Mouse (Mus musculus) liver, embryonic 14.5 days (tissue): ENCODE measurements around the gene Fads6. TPM values are rescaled to one million over a fixed set of nuclear protein-coding genes. Genes with fewer than 3 reads are reported as not detected.

Experiments
- ATAC-seq: fragments of 200-750 bp; cut with Nextera tagmentation; 2 replicates; pipeline ENCODE4 v1.8.0; 2017; ENCODE audit warnings: moderate number of reproducible peaks, mild to moderate bottlenecking, moderate library complexity; ENCODE audit not compliant: insufficient read depth
- DNase-seq, 3 experiments: peaks; one replicate each; pipeline ENCODE4 v3.0.0-alpha.2; 2012 to 2013; ENCODE audit warnings: low read depth in 3 of 3, low spot score in 3 of 3
- H3K27ac ChIP-seq: fragments of 300-500 bp; sonication (generic); 2 replicates; pipeline ENCODE4 v1.5.1; 2014; ENCODE audit warnings: moderate library complexity, mild to moderate bottlenecking, control low read depth, inconsistent platforms
- H3K27me3 ChIP-seq: fragments of 300-500 bp; sonication (generic); 2 replicates; pipeline ENCODE4 v1.6.1; 2014; ENCODE audit warnings: mild to moderate bottlenecking, low read length, moderate library complexity; ENCODE audit not compliant: control insufficient read depth, insufficient read depth
- H3K36me3 ChIP-seq: fragments of 300-500 bp; sonication (generic); replicated peaks from 2 replicates; pipeline ENCODE4 v1.6.1; 2014; ENCODE audit warnings: low read depth; ENCODE audit not compliant: control insufficient read depth, insufficient read depth
- H3K4me1 ChIP-seq, 2 experiments: fragments of 200-500 bp in 1 of 2; fragments of 300-500 bp in 1 of 2; sonication (generic) in 1 of 2; replicated peaks; 2 replicates each; pipeline ENCODE4 v1.6.1; 2012 to 2014; ENCODE audit warnings: antibody characterized with exemption in 1 of 2, inconsistent platforms in 1 of 2, low read length in 1 of 2; ENCODE audit not compliant: control insufficient read depth in 2 of 2, insufficient read depth in 2 of 2
- H3K4me2 ChIP-seq: fragments of 300-500 bp; sonication (generic); 2 replicates; pipeline ENCODE4 v1.6.1; 2014; ENCODE audit warnings: low read depth, mild to moderate bottlenecking, control low read depth, moderate library complexity
- H3K4me3 ChIP-seq, 2 experiments: fragments of 200-500 bp in 1 of 2; fragments of 300-500 bp in 1 of 2; sonication (generic) in 1 of 2; 2 replicates each; pipeline ENCODE4 v1.5.1; 2012 to 2014; ENCODE audit warnings: low read depth in 2 of 2, low read length in 2 of 2, mild to moderate bottlenecking in 2 of 2, control low read depth in 1 of 2, inconsistent platforms in 1 of 2, moderate library complexity in 1 of 2; ENCODE audit not compliant: insufficient read depth in 1 of 2
- H3K9ac ChIP-seq: fragments of 300-500 bp; sonication (generic); replicated peaks from 2 replicates; pipeline ENCODE4 v1.6.1; 2014; ENCODE audit warnings: mild to moderate bottlenecking, control low read depth, moderate library complexity
- H3K9me3 ChIP-seq: fragments of 300-500 bp; sonication (generic); 2 replicates; pipeline ENCODE4 v1.6.1; 2016; ENCODE audit warnings: low read length, mixed read lengths; ENCODE audit not compliant: control insufficient read depth
- CTCF ChIP-seq: IDR thresholded peaks from 2 replicates; pipeline ENCODE4 v1.5.1; 2016; ENCODE audit warnings: antibody characterized with exemption, low read depth, control low read depth
- EP300 ChIP-seq: IDR thresholded peaks from 2 replicates; pipeline ENCODE4 v1.6.1; 2016; ENCODE audit warnings: antibody characterized with exemption, low read depth
- WGBS: fragments of 180-500 bp; shearing (Covaris S2); extraction: QIAGEN DNeasy Blood & Tissue Kit; methylation state at CpG from one replicate; pipeline ENCODE4 v1.1.7; 2014; ENCODE audit not compliant: insufficient replicate concordance; 5-methylcytosine and 5-hydroxymethylcytosine counted together
- polyA plus RNA-seq, 2 experiments: library from polyadenylated mRNA; depleted of rRNA in 1 of 2; stranded (reverse) in 1 of 2; unstranded in 1 of 2; fragments of >200 nt; fragmentation: Nextera tagmentation in 1 of 2; extraction: Ambion mirVana in 1 of 2; gene quantifications; 2 replicates each; pipeline versions ENCODE4 v1.2.1 to v1.2.3; 2012 to 2014

Fads6 gene
- polyA plus RNA-seq, 2 experiments: 2.8 to 6.7 TPM

- Histone ChIP-seq H3K4me2 (no peak overlapping the region), H3K4me3 (no peak overlapping the region), H3K4me1 (peaks cover 0 to 10% of the 10 kb centered on the region in 2 experiments; a peak in 3 of 4 replicates), H3K36me3 (no peaks in the 10 kb centered on the region), H3K9ac (no peak overlapping the region), H3K9me3 (no peaks in the 10 kb centered on the region), H3K27ac (no peak overlapping the region), H3K27me3 (peaks cover 18% of the 10 kb centered on the region)
- DNase-seq (no peak), ATAC-seq (no peak)
- TF ChIP-seq CTCF (no peak), EP300 (no peak)
- 73% methylated on average over 9 of the region's 9 CpGs for WGBS
Observed at GRCm38 (mm10) chr11:115271052-115271451, 26.4 kb downstream of the Fads6 start.

GRCm38 (mm10) chr11:115270148-115270861 is 27.2 kb downstream of the Fads6 start:
- Histone ChIP-seq H3K9me3 (no peaks in the 10 kb centered on the region), H3K4me3 (no peak overlapping the region), H3K4me1 (peaks cover 0 to 4% of the 10 kb centered on the region in 2 experiments; a peak in 3 of 4 replicates), H3K9ac (no peak overlapping the region), H3K27ac (no peak overlapping the region), H3K36me3 (no peaks in the 10 kb centered on the region), H3K4me2 (no peak overlapping the region), H3K27me3 (peaks cover 25% of the 10 kb centered on the region)
- TF ChIP-seq CTCF (peak; percentile 96), EP300 (no peak)
- ATAC-seq: no peak
- DNase-seq: peak in 2 of 3 experiments; percentile 37 to 42
- 31% methylated on average over 17 of the region's 19 CpGs for WGBS

- Histone ChIP-seq H3K4me2 (no peak overlapping the region), H3K9me3 (no peaks in the 10 kb centered on the region), H3K9ac (no peak overlapping the region), H3K27ac (no peak overlapping the region), H3K36me3 (no peaks in the 10 kb centered on the region), H3K4me1 (no peaks in the 10 kb centered on the region), H3K4me3 (no peak overlapping the region), H3K27me3 (peaks cover 33% of the 10 kb centered on the region)
- DNase-seq: no peak
- TF ChIP-seq CTCF (no peak), EP300 (no peak)
- ATAC-seq: no peak
- WGBS: 76% methylated on average over 27 of the region's 27 CpGs
Observed at GRCm38 (mm10) chr11:115269330-115270066, 28.0 kb downstream of the Fads6 start.

- no peaks in the 10 kb centered on the region for H3K4me1 ChIP-seq
- no peak overlapping the region for H3K4me2 ChIP-seq
- DNase-seq: no peak
- H3K27me3 ChIP-seq: peaks cover 39% of the 10 kb centered on the region
- no peak for ATAC-seq
- no peak overlapping the region for H3K4me3 ChIP-seq
- 69% methylated on average over 11 of the region's 11 CpGs for WGBS
- no peaks in the 10 kb centered on the region for H3K36me3 ChIP-seq
- no peaks in the 10 kb centered on the region for H3K9me3 ChIP-seq
- H3K27ac ChIP-seq: no peak overlapping the region
- no peak for TF ChIP-seq CTCF
- TF ChIP-seq EP300: no peak
- no peak overlapping the region for H3K9ac ChIP-seq
Observed at GRCm38 (mm10) chr11:115267958-115268357, 29.5 kb downstream of the Fads6 start.
